Mouse (Mus musculus): ENCODE measurements around the gene Gdf1. TPM values are rescaled to one million over a fixed set of nuclear protein-coding genes. Genes with fewer than 3 reads are reported as not detected.

The Gdf1 gene
- polyA plus RNA-seq, 1 experiment from 2014 or later: 2.2 TPM

DNA sequence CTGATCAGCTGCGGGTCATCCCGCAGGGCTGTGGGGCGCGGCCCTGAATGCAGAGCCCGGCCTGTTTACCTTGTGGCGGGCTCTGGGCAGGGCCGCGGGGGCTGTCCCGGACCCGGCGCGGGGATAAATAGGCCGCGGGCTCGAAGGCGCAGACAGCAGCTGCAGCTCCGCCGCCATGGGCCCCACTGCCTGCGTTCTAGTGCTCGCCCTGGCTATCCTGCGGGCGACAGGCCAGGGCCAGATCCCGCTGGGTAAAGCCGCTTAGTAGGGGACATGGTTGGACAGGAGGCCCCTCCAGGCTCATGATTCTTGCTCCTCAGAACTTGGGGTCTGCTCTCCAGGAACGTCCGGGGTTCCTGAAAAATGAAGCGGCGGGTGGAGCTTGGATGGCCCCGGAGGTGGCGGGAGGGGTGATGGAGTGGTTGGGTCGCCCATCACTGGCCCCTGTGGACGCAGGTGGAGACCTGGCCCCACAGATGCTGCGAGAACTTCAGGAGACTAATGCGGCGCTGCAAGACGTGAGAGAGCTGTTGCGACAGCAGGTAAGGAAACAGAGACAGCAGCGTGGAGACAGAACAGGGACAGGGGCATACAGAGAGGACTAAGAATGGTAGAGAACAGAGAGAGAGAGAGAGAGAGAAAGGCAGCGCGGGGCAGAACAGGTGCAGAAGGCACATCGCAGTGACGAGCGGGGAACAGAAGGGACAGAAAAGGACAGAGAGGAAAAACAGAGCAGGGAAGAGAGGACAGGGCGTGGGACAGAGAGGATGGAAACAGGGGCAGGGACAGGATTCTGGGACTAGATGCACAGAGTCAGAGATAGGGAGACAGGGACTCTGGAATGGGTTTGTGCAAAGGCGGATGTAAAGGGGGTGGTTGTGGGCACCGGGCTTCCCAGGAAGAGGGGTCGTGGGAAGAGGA, 44.0 kb downstream of the Gdf1 start, which contains the start of gene Comp:
Gene Comp (plus strand): TSS at position 162 of the 921 bp plus-strand sequence.
- no peak within 1 kb of the TSS for H3K27ac ChIP-seq
- WGBS: 4% methylated on average over 47 of the region's 47 CpGs
- no peak for ATAC-seq (ENCODE audit: insufficient read depth, low FRiP score, low read depth)
- H3K4me3 ChIP-seq (replicated peaks): peak within 1 kb of the TSS; percentile 37
- peak within 1 kb of the TSS; percentile 68 for H3K4me2 ChIP-seq
- no peak within 1 kb of the TSS for H3K9ac ChIP-seq
- peaks cover 72% of the 10 kb centered on the region for H3K27me3 ChIP-seq (replicated peaks)
- H3K9me3 ChIP-seq: no peaks in the 10 kb centered on the region
- no peaks in the 10 kb centered on the region for H3K36me3 ChIP-seq
- H3K4me1 ChIP-seq: peaks cover 35% of the 10 kb centered on the region

- no peak overlapping the region for H3K9ac ChIP-seq
- H3K27ac ChIP-seq: no peak overlapping the region
- no peaks in the 10 kb centered on the region for H3K36me3 ChIP-seq
- no peaks in the 10 kb centered on the region for H3K9me3 ChIP-seq
- peaks cover 77% of the 10 kb centered on the region for H3K27me3 ChIP-seq (replicated peaks)
- peak; percentile 65; the same call in 1 of the 2 replicates for ATAC-seq (ENCODE audit: insufficient read depth, low FRiP score, low read depth)
- under 1% methylated on average over 42 of the region's 53 CpGs for WGBS
- peak overlapping the region; percentile 68 for H3K4me2 ChIP-seq
- peak overlapping the region; percentile 37 for H3K4me3 ChIP-seq (replicated peaks)
- H3K4me1 ChIP-seq: peaks cover 35% of the 10 kb centered on the region
Measured at GRCm38 (mm10) chr8:70374318-70374927, 44.8 kb downstream of the Gdf1 start.

DNA sequence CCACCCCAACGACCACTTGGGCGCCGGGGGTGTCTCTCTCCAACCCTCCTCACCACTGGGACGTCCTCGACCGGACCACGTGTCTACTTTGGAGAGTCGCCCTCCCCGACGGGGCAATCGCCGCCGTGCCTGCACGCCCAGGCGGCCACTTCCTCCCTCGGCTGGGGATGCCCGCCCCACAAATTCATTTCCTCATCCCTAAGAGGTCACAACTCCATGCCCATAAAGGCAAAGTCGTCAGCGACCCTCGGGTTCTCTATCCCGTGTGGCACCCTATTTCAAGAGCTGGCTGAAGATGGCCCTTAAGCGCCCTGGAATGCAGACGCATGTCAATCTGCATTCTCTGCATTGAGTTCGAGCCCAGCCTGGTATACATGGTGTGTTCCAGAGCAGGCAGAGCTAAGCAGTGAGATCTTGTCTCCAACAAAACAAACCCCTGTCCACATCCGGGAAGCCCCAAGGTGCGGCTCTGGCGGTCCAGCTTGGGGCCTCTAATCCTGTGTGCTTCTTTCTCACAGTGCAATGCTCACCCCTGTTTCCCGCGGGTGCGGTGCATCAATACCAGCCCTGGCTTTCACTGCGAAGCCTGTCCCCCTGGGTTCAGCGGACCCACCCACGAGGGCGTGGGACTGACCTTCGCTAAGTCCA, 45.7 kb downstream of the Gdf1 start:
- H3K36me3 ChIP-seq: no peaks in the 10 kb centered on the region
- ATAC-seq (ENCODE audit: insufficient read depth, low FRiP score, low read depth): no peak
- peaks cover 77% of the 10 kb centered on the region for H3K27me3 ChIP-seq (replicated peaks)
- H3K4me2 ChIP-seq: peak overlapping the region; percentile 68
- peaks cover 35% of the 10 kb centered on the region for H3K4me1 ChIP-seq
- H3K27ac ChIP-seq: no peak overlapping the region
- WGBS: 6% methylated on average over 35 of the region's 35 CpGs
- H3K9me3 ChIP-seq: no peaks in the 10 kb centered on the region
- peak overlapping the region; percentile 37 for H3K4me3 ChIP-seq (replicated peaks)
- no peak overlapping the region for H3K9ac ChIP-seq

DNA sequence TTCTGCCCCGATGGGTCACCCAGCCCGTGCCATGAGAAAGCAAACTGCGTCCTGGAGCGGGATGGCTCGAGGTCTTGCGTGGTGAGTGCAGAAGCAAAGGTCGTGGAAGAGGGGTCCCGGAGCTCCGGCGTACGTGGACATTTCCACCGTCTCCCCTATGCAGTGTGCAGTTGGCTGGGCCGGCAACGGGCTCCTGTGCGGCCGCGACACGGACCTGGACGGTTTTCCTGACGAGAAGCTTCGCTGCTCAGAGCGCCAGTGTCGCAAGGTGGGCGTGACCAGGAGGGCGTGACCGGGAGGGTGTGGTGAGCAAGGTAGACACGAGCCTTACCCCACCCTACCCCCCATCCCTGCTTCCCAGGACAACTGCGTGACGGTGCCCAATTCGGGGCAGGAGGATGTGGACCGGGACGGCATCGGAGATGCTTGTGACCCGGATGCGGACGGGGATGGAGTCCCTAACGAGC, 46.7 kb downstream of the Gdf1 start:
- 8% methylated on average over 37 of the region's 37 CpGs for WGBS
- H3K4me1 ChIP-seq: peaks cover 35% of the 10 kb centered on the region
- no peaks in the 10 kb centered on the region for H3K9me3 ChIP-seq
- peak overlapping the region; percentile 3; the same call in 1 of the 2 replicates for H3K4me3 ChIP-seq (replicated peaks)
- H3K9ac ChIP-seq: no peak overlapping the region
- no peak for ATAC-seq (ENCODE audit: insufficient read depth, low FRiP score, low read depth)
- no peaks in the 10 kb centered on the region for H3K36me3 ChIP-seq
- H3K27me3 ChIP-seq (replicated peaks): peaks cover 77% of the 10 kb centered on the region
- peak overlapping the region; percentile 34 for H3K4me2 ChIP-seq
- no peak overlapping the region for H3K27ac ChIP-seq

GRCm38 (mm10) chr8:70377049-70377448, 47.4 kb downstream of the Gdf1 start:
- H3K27ac ChIP-seq: no peak overlapping the region
- no peak overlapping the region for H3K4me2 ChIP-seq
- H3K4me1 ChIP-seq: peaks cover 35% of the 10 kb centered on the region
- WGBS: 14% methylated on average over 15 of the region's 15 CpGs
- H3K9me3 ChIP-seq: no peaks in the 10 kb centered on the region
- H3K9ac ChIP-seq: no peak overlapping the region
- ATAC-seq (ENCODE audit: insufficient read depth, low FRiP score, low read depth): no peak
- H3K27me3 ChIP-seq (replicated peaks): peaks cover 70% of the 10 kb centered on the region
- no peak overlapping the region for H3K4me3 ChIP-seq (replicated peaks)
- no peaks in the 10 kb centered on the region for H3K36me3 ChIP-seq

- Histone ChIP-seq H3K9me3 (no peaks in the 10 kb centered on the region), H3K4me3 (replicated peaks) (no peak overlapping the region), H3K4me1 (peaks cover 16% of the 10 kb centered on the region), H3K36me3 (no peaks in the 10 kb centered on the region), H3K27ac (no peak overlapping the region), H3K4me2 (no peak overlapping the region), H3K27me3 (replicated peaks) (peaks cover 41% of the 10 kb centered on the region), H3K9ac (no peak overlapping the region)
- no peak for ATAC-seq (ENCODE audit: insufficient read depth, low FRiP score, low read depth)
- WGBS: 79% methylated on average over 12 of the region's 12 CpGs
Measured at GRCm38 (mm10) chr8:70380069-70380468, 50.5 kb downstream of the Gdf1 start.

Other genes starting within 250 kb of the Gdf1 start
- 0.10 and 0.14 TPM in 2 replicates for gene Hapln4, start 246.4 kb upstream of the Gdf1 start, polyA plus RNA-seq (2015; fragmentation: Nextera tagmentation; extraction: Ambion mirVana)
- gene Ncan, start 208.9 kb upstream of the Gdf1 start, polyA plus RNA-seq (2015; fragmentation: Nextera tagmentation; extraction: Ambion mirVana): 1.8 TPM in 2 replicates
- 38.2 and 39.4 TPM in 2 replicates for gene Nr2c2ap, start 198.5 kb upstream of the Gdf1 start, polyA plus RNA-seq (2015; fragmentation: Nextera tagmentation; extraction: Ambion mirVana)
- gene Rfxank, start 190.7 kb upstream of the Gdf1 start, polyA plus RNA-seq (2015; fragmentation: Nextera tagmentation; extraction: Ambion mirVana): 14.4 and 14.8 TPM in 2 replicates
- 42.6 and 43.2 TPM in 2 replicates for gene Borcs8, start 190.3 kb upstream of the Gdf1 start, polyA plus RNA-seq (2015; fragmentation: Nextera tagmentation; extraction: Ambion mirVana)
- 0.19 and 0.26 TPM in 2 replicates for gene Mef2b, start 190.1 kb upstream of the Gdf1 start, polyA plus RNA-seq (2015; fragmentation: Nextera tagmentation; extraction: Ambion mirVana)
- gene Tmem161a, start 157.5 kb upstream of the Gdf1 start, polyA plus RNA-seq (2015; fragmentation: Nextera tagmentation; extraction: Ambion mirVana): 54.4 and 59.0 TPM in 2 replicates
- gene Slc25a42, start 117.5 kb upstream of the Gdf1 start, polyA plus RNA-seq (2015; fragmentation: Nextera tagmentation; extraction: Ambion mirVana): 4.7 and 6.4 TPM in 2 replicates
- 26.0 and 27.2 TPM in 2 replicates for gene Sugp2, start 95.6 kb upstream of the Gdf1 start, polyA plus RNA-seq (2015; fragmentation: Nextera tagmentation; extraction: Ambion mirVana)
- gene Armc6, start 95.4 kb upstream of the Gdf1 start, polyA plus RNA-seq (2015; fragmentation: Nextera tagmentation; extraction: Ambion mirVana): 21.7 and 26.4 TPM in 2 replicates
- 32.7 and 38.9 TPM in 2 replicates for gene Homer3, start 47.0 kb upstream of the Gdf1 start, polyA plus RNA-seq (2015; fragmentation: Nextera tagmentation; extraction: Ambion mirVana)
- gene Ddx49, start 27.3 kb upstream of the Gdf1 start, polyA plus RNA-seq (2015; fragmentation: Nextera tagmentation; extraction: Ambion mirVana): 46.3 and 49.8 TPM in 2 replicates
- 379 and 398 TPM in 2 replicates for gene Cope, start 27.3 kb upstream of the Gdf1 start, polyA plus RNA-seq (2015; fragmentation: Nextera tagmentation; extraction: Ambion mirVana)
- gene Cers1, start 14.0 kb upstream of the Gdf1 start, polyA plus RNA-seq (2015; fragmentation: Nextera tagmentation; extraction: Ambion mirVana): 4.2 and 4.4 TPM in 2 replicates
- 16.1 and 17.5 TPM in 2 replicates for gene Upf1, start 23.5 kb downstream of the Gdf1 start, polyA plus RNA-seq (2015; fragmentation: Nextera tagmentation; extraction: Ambion mirVana)
- gene Comp, start 43.7 kb downstream of the Gdf1 start, polyA plus RNA-seq (2015; fragmentation: Nextera tagmentation; extraction: Ambion mirVana): 0.22 and 0.28 TPM in 2 replicates
- 15.4 and 18.8 TPM in 2 replicates for gene Crtc1, start 109.8 kb downstream of the Gdf1 start, polyA plus RNA-seq (2015; fragmentation: Nextera tagmentation; extraction: Ambion mirVana)
- gene Klhl26, start 147.2 kb downstream of the Gdf1 start, polyA plus RNA-seq (2015; fragmentation: Nextera tagmentation; extraction: Ambion mirVana): 20.5 and 20.7 TPM in 2 replicates
- gene Tmem59l, start 157.5 kb downstream of the Gdf1 start, polyA plus RNA-seq (2015; fragmentation: Nextera tagmentation; extraction: Ambion mirVana): 3.0 and 3.5 TPM in 2 replicates
- gene Crlf1, start 163.3 kb downstream of the Gdf1 start, polyA plus RNA-seq (2015; fragmentation: Nextera tagmentation; extraction: Ambion mirVana): 2.9 and 4.1 TPM in 2 replicates
- gene Rex1bd, start 176.9 kb downstream of the Gdf1 start, polyA plus RNA-seq (2015; fragmentation: Nextera tagmentation; extraction: Ambion mirVana): 125 and 130 TPM in 2 replicates
- gene Uba52, start 181.0 kb downstream of the Gdf1 start, polyA plus RNA-seq (2015; fragmentation: Nextera tagmentation; extraction: Ambion mirVana): 843 and 950 TPM in 2 replicates
- 292 and 304 TPM in 2 replicates for gene Fkbp8, start 197.9 kb downstream of the Gdf1 start, polyA plus RNA-seq (2015; fragmentation: Nextera tagmentation; extraction: Ambion mirVana)
- 58.5 and 60.1 TPM in 2 replicates for gene Kxd1, start 198.1 kb downstream of the Gdf1 start, polyA plus RNA-seq (2015; fragmentation: Nextera tagmentation; extraction: Ambion mirVana)
- gene Ell, start 209.6 kb downstream of the Gdf1 start, polyA plus RNA-seq (2015; fragmentation: Nextera tagmentation; extraction: Ambion mirVana): 16.1 and 17.7 TPM in 2 replicates